Mouse (Mus musculus): ENCODE measurements around the gene Col4a5.

DNA sequence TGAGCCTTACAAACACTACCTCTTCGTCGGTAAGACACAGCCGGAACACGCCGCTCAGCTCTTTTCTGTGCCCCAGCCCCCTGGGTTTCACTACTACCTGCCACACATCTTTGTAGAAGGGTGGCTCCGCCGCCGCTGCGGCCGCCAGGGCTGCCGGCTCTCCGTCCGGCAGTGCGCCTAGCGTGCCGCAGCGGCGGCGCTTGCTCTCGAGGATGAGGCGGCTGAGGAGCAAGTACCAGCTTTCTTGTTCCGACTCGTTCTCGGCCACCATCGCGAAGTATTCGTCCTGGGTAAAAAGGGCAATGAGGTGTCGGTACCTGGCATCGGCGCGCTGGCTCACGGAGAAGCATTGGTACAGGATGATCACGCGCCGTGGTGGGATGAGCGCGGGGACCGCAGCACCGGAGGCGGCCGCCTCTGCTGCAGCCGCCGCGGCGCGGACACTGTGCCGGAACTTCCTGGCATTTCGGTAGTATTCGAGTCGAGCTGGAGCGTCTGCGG is 249.3 kb downstream of the Col4a5 start:
- TF ChIP-seq CTCF (IDR thresholded peaks at IDR 0.05; ENCODE audit: extremely low read depth, insufficient read length, insufficient replicate concordance, low read depth, low read length) (no peak), POLR2A (IDR thresholded peaks at IDR 0.05; ENCODE audit: low read depth, low read length) (no peak)
